Mouse (Mus musculus) heart, postnatal 0 days (tissue): Measurements from ENCODE around the gene Cdk14. TPM values are rescaled to one million over a fixed set of nuclear protein-coding genes. Genes with fewer than 3 reads are reported as not detected.

Experiments used
- ATAC-seq: fragments of 200-750 bp; cut with Nextera tagmentation; 2 replicates; pipeline ENCODE4 v1.8.0; 2017; ENCODE audit warnings: low read depth, moderate number of reproducible peaks, moderate library complexity; ENCODE audit not compliant: insufficient read depth
- DNase-seq: peaks from one replicate; pipeline ENCODE4 v3.0.0-alpha.2; 2016; ENCODE audit warnings: low spot score
- H3K27ac ChIP-seq: fragments of 300-500 bp; sonication (generic); 2 replicates; pipeline ENCODE4 v1.5.1; 2014; ENCODE audit warnings: low read depth, mild to moderate bottlenecking
- H3K27me3 ChIP-seq: fragments of 300-500 bp; sonication (generic); 2 replicates; pipeline ENCODE4 v1.6.1; 2014; ENCODE audit warnings: low read length, mixed read lengths; ENCODE audit not compliant: control insufficient read depth, insufficient read depth
- H3K36me3 ChIP-seq: fragments of 300-500 bp; sonication (generic); replicated peaks from 2 replicates; pipeline ENCODE4 v1.6.1; 2014; ENCODE audit warnings: low read length, mixed read lengths; ENCODE audit not compliant: control insufficient read depth, insufficient read depth
- H3K4me1 ChIP-seq: fragments of 300-500 bp; sonication (generic); 2 replicates; pipeline ENCODE4 v1.6.1; 2014; ENCODE audit warnings: antibody characterized with exemption; ENCODE audit not compliant: control insufficient read depth, insufficient read depth
- H3K4me2 ChIP-seq: fragments of 300-500 bp; sonication (generic); 2 replicates; pipeline ENCODE4 v1.6.1; 2014; ENCODE audit warnings: low read depth, mild to moderate bottlenecking, low read length, moderate library complexity
- H3K4me3 ChIP-seq: fragments of 300-500 bp; sonication (generic); 2 replicates; pipeline ENCODE4 v1.5.1; 2014; ENCODE audit warnings: low read depth, low read length
- H3K9ac ChIP-seq: fragments of 300-500 bp; sonication (generic); replicated peaks from 2 replicates; pipeline ENCODE4 v1.6.1; 2014; ENCODE audit warnings: low read depth, low read length, mixed read lengths
- H3K9me3 ChIP-seq: fragments of 300-500 bp; sonication (generic); replicated peaks from 2 replicates; pipeline ENCODE4 v1.6.1; 2016; ENCODE audit warnings: low read length; ENCODE audit not compliant: control insufficient read depth
- CTCF ChIP-seq: IDR thresholded peaks from 2 replicates; pipeline ENCODE4 v1.5.1; 2016; ENCODE audit warnings: antibody characterized with exemption, control low read depth, low read depth
- EP300 ChIP-seq: IDR thresholded peaks from 2 replicates; pipeline ENCODE4 v1.6.1; 2016; ENCODE audit warnings: antibody characterized with exemption, low read depth
- WGBS: fragments of 180-500 bp; shearing (Covaris S2); extraction: QIAGEN DNeasy Blood & Tissue Kit; methylation state at CpG from one replicate; pipeline ENCODE4 v1.1.7; 2014; 5-methylcytosine and 5-hydroxymethylcytosine counted together
- polyA plus RNA-seq: library from polyadenylated mRNA; unstranded; fragments of >200 nt; fragmentation: Nextera tagmentation; extraction: Ambion mirVana; gene quantifications from 2 replicates; pipeline ENCODE4 v1.2.1, GENCODE M21; 2015
- total RNA-seq: library from RNA; depleted of rRNA; stranded (reverse); fragments of >200 nt; gene quantifications from 2 replicates; pipeline ENCODE4 v1.2.3, GENCODE M21; 2014; ENCODE audit warnings: low replicate concordance

Gene Cdk14
- total and polyA plus RNA-seq, 2 experiments from 2014 or later = 5.8 to 17.5 TPM

DNA sequence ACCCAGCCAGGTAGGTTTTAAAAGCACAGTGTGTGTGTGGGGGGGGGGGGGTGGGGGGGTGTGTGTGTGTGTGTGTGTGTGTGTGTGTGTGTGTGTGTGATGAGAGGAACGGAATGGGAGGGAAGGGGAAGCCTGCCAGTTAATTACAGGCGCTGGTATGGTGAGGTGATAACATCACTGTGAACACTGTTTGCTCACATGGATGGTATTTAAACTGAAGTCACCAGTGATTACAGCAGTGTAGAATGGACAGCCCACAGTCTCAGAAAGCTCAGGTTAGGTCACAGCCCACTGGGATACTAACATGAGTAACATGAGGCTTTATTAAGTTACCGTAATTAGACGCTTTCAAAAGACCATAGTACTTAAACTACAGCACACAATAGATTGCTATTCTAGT, 129.4 kb downstream of the Cdk14 start:
- H3K4me2 ChIP-seq = no peak overlapping the region
- no peaks in the 10 kb centered on the region for H3K27me3 ChIP-seq
- H3K36me3 ChIP-seq = no peaks in the 10 kb centered on the region
- H3K4me1 ChIP-seq = 0 out of 2 replicates have a peak, but pooled peaks cover 3% of the 10 kb centered on the region
- H3K9me3 ChIP-seq = no peaks in the 10 kb centered on the region
- ATAC-seq = peak; percentile 58; the same call in 1 of the 2 replicates
- H3K9ac ChIP-seq = no peak overlapping the region
- 44% methylated on average over 4 of the region's 4 CpGs for whole genome bisulfite sequencing
- no peak overlapping the region for H3K27ac ChIP-seq
- DNase-seq = peak; percentile 12
- no peak overlapping the region for H3K4me3 ChIP-seq
- TF ChIP-seq CTCF (no peak), EP300 (no peak)

DNA sequence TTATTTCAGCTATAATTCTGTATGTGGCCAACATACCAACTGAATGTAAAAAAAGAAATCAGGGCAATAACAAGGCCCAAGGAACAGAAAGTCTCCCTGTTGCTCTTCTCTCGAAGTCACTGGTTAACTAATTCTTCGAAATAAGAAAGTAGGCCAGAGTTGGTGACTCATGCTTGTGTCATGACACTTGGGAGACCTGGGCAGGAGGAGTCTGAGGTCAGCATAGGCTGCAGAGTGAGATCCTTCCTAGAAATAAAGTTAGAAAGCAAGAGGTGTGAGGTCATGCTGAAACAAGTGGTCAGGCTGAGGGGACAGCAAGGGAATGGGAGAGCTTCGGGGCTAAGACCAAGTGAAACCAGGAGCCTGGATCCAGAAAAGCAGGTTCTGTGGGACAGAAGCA, 134.2 kb downstream of the Cdk14 start:
- no peak overlapping the region for H3K9ac ChIP-seq
- H3K36me3 ChIP-seq = no peaks in the 10 kb centered on the region
- 0 out of 2 replicates have a peak, but pooled peaks cover 3% of the 10 kb centered on the region for H3K4me1 ChIP-seq
- no peaks in the 10 kb centered on the region for H3K27me3 ChIP-seq
- TF ChIP-seq CTCF (no peak), EP300 (no peak)
- H3K4me2 ChIP-seq = no peak overlapping the region
- 54% methylated on average over 3 of the region's 3 CpGs for WGBS
- ATAC-seq = no peak
- DNase-seq = no peak
- no peak overlapping the region for H3K4me3 ChIP-seq
- H3K27ac ChIP-seq = no peak overlapping the region
- H3K9me3 ChIP-seq = no peaks in the 10 kb centered on the region

DNA sequence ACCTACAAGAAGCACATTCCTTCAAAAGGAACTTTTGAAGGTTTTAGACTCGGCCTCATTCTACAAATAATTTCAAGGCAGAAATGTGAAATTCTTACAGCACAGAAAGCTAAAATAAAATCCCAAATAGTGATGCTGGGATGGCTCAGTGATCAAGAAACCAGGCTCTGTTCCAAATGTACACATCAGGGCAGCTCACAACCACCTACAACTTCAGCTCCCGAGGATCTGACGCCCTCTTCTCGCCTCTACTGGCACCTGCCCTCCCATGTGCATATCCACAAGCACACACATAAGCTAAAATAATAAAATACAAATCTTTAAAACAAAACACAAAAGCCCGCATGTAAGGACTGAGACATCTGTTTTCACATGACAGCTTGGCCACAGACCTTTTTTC, 135.6 kb downstream of the Cdk14 start:
- no peaks in the 10 kb centered on the region for H3K9me3 ChIP-seq
- no peak overlapping the region for H3K9ac ChIP-seq
- H3K36me3 ChIP-seq = no peaks in the 10 kb centered on the region
- no peaks in the 10 kb centered on the region for H3K27me3 ChIP-seq
- no peak overlapping the region for H3K27ac ChIP-seq
- 82% methylated on average over 5 of the region's 5 CpGs for WGBS
- H3K4me3 ChIP-seq = no peak overlapping the region
- DNase-seq (no peak), ATAC-seq (no peak)
- H3K4me2 ChIP-seq = no peak overlapping the region
- H3K4me1 ChIP-seq = 0 out of 2 replicates have a peak, but pooled peaks cover 3% of the 10 kb centered on the region
- no peak for TF ChIP-seq CTCF
- no peak for TF ChIP-seq EP300

DNA sequence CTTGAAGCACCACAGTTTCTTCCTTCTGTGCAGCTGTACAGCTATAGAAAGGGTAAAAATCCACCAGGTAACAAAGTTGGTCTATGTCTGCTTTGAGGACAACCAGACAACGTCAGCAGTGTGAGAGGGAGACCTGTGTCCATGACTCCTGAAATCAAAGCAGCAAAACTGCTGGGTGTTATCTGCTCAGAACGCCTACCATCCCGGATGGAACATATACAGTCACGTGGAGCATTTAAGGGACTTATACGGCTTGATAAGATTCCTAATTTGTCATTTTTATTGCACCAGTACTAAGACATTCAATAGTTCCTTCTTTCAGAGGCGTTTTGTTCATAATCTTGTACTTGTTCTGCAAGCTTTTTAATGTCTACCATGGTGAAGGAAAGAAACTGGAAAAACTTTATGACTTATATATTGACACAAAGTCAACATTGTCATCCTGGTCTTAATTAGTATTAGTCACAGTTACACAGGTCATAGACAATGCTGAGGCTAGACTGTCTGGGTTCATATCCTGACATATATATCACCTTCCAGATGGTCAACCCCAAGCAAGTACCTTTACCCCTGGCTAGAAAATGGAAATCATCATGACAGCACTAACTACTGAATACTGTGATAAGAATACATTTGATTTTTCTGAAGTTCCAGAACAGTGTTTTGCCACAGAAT, 136.2 kb downstream of the Cdk14 start:
- H3K4me3 ChIP-seq = no peak overlapping the region
- no peak overlapping the region for H3K4me2 ChIP-seq
- 0 out of 2 replicates have a peak, but pooled peaks cover 3% of the 10 kb centered on the region for H3K4me1 ChIP-seq
- WGBS = 48% methylated on average over 6 of the region's 6 CpGs
- H3K27ac ChIP-seq = no peak overlapping the region
- H3K27me3 ChIP-seq = no peaks in the 10 kb centered on the region
- no peak for ATAC-seq
- no peak for DNase-seq
- TF ChIP-seq EP300 (no peak), CTCF (no peak)
- no peaks in the 10 kb centered on the region for H3K9me3 ChIP-seq
- H3K9ac ChIP-seq = no peak overlapping the region
- no peaks in the 10 kb centered on the region for H3K36me3 ChIP-seq

DNA sequence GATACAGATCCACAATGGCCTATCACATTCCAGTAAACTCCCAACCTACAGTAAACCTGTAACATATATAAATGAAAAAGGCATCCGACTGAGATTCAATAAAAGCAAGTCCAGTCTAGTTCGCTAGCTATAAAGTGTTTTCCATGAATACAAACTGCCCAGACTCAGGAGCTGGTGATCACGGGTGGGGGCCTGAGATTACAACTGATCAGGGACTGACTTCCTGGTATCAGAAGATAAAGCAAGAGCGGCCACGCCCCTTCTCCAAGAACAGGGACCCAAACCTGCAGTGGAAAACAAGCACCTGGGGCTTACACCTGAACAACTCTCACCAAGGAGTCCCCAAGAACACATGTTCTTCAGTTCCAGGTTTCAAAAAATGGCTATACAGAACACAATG, 137.7 kb downstream of the Cdk14 start:
- Histone ChIP-seq H3K27me3 (no peaks in the 10 kb centered on the region), H3K4me2 (no peak overlapping the region), H3K9me3 (no peaks in the 10 kb centered on the region), H3K27ac (no peak overlapping the region), H3K36me3 (no peaks in the 10 kb centered on the region), H3K9ac (no peak overlapping the region), H3K4me1 (0 out of 2 replicates have a peak, but pooled peaks cover 3% of the 10 kb centered on the region), H3K4me3 (no peak overlapping the region)
- 85% methylated on average over 5 of the region's 5 CpGs for WGBS
- DNase-seq = no peak
- ATAC-seq = no peak
- no peak for TF ChIP-seq EP300
- TF ChIP-seq CTCF = no peak

DNA sequence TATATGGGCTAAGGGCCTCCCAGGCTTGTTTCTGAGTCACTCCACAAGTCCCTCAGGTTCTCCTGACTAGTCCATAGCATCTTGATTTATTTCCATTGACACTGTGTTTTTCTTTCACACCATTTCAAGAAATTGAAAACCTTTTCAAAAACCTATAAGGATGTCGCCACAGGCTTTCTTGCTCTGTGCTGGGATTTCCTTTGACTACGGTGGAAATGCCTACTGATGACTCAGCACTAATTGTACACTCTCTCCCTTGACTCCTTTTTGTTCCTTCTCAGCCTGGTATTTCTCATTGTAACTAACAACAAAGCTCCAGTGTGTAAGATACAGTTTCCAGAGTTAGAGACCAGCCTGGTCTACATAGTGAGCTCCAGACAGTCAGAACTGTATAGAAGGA, 144.8 kb downstream of the Cdk14 start:
- WGBS = 57% methylated on average over 2 of the region's 2 CpGs

More for the DNA sequence above, 144.8 kb downstream of the Cdk14 start:
- H3K4me1 ChIP-seq = no peaks in the 10 kb centered on the region
- no peak overlapping the region for H3K9ac ChIP-seq
- no peak for TF ChIP-seq CTCF
- no peak for TF ChIP-seq EP300
- ATAC-seq (no peak), DNase-seq (no peak)
- H3K27ac ChIP-seq = no peak overlapping the region
- H3K36me3 ChIP-seq = no peaks in the 10 kb centered on the region
- no peak overlapping the region for H3K4me2 ChIP-seq
- H3K27me3 ChIP-seq = no peaks in the 10 kb centered on the region
- H3K4me3 ChIP-seq = no peak overlapping the region
- H3K9me3 ChIP-seq = no peaks in the 10 kb centered on the region
